Mouse (Mus musculus): ENCODE results near the gene Gm17660.
A peak's percentile ranks its signal among the peaks of the same experiment; 100 is the strongest.

Gm17660 gene

DNA sequence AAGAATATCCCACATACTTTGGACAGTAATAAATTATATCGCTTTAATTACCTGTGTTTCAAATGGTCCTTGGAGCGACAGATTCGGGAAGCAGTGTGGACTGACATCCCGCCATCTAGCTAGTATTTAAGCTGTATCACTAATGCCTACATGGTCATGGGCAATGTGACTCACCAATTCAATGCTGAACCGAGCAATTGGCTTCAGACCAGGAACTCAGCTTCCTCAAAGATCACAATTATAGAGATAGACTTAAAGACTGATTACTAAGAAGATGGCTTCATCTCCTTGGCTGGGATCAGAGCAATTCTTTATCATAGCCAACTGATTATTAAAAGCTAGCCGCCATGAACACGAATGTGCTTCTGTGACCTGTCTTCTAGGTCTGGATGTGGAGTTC is at the start of gene Gm17660:
Gene Gm17660 (minus strand): TSS at position 101 of the 400 bp plus-strand sequence.
- DNase-seq = no peak

DNA sequence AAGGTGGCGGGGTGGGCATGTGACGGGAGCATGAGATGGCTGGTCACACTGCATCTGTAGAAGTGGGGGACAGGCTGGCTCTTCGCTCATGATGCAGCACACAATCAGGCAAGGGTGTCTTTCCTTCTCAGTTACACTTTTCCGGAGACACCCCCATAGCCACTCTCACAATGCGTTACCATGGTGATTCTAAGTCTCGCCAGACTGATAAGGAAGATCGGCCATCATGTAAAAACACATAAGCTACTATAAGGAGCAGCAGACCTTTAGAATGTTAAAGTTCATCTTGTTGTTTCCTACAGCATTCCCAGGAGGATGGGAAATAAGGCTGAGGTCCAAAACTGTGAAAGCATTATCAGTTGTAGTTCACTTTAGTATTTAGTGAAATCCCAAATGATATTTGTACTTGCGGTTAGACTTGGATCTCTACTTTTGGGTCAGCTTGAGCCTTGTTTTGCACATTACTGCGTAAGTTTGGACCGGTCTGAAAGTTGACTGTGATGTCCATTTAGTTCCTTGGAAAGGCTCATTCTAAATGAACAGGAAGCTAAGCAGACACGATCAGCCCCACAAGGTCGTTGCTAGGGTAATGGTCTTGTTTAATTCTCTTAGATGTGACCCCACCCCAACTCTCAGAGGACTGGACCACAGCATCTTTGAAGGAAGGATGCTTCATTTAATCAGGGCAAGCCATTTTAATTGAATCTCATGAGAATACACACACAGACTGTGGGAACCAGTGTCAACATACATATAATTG is 49.3 kb upstream of the Gm17660 start:
- no peak for DNase-seq

DNA sequence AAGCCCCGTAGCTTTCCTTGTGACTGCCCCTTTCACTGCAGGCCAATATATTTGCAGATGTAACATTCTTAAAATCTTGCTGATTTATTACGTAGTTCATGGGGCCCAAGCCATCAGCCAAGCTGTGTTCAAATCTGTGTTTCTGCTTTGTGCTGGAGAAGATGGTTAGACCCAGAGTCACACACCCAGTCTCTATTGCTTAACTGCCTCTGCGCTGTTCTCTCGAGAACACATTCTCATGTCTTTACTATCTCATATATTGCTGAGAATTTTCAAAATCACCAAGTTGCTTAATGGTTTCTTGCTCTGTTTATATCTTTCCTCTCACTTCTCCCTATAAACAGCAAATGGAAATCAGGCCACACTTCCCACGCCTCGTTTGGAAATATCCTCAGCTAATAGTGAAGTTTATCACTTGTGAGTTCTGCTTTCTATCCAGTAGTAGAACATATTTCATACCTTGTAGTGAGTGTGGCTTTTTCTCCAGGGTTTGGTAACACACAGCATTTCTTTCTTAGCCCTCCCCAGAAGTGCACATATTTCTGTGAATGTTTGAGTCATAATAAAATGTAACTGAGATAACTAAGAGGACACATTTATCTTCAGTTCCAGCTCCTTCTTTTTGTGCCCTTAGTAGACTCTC is 46.7 kb upstream of the Gm17660 start:
- no peak for DNase-seq

DNA sequence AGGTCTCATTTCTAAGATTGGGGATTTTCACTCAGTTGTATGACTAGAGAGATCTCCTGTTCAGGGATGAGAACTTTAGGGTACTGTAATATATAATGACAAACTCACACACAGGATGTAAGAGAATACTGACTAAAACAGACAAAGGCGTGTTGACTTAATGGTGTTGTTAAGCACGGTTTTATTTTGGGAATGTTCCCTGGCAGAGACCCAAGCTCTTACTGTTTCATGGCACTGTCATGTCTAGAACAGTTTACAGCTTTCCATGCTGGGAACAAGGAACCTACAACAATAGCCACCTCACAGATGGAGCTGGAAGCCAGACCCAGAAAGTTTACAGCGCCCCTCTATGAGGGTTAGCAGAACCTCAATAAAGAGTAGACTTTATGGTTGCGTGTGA is 38.5 kb upstream of the Gm17660 start:
- no peak for DNase-seq

DNA sequence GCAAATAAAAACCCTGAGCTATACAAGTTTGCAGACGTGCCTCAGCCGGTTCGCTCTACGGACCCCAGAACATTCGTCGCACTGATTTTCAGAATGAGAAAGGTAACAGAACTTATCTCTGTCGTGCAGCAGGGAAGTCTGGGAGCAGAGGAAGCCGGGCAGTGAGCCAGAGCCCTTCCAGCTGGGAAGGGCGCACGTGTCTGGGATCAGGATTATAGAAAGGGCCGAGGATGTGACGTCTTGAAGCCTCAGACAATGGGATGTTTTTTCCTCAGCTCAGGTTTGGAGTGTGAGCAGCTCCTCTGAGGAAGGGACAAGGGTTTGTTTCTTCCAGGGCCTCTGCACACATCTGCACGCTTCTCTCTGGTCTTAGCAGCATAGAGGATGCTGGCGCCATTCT is 37.7 kb upstream of the Gm17660 start:
- DNase-seq = peak; percentile 10

DNA sequence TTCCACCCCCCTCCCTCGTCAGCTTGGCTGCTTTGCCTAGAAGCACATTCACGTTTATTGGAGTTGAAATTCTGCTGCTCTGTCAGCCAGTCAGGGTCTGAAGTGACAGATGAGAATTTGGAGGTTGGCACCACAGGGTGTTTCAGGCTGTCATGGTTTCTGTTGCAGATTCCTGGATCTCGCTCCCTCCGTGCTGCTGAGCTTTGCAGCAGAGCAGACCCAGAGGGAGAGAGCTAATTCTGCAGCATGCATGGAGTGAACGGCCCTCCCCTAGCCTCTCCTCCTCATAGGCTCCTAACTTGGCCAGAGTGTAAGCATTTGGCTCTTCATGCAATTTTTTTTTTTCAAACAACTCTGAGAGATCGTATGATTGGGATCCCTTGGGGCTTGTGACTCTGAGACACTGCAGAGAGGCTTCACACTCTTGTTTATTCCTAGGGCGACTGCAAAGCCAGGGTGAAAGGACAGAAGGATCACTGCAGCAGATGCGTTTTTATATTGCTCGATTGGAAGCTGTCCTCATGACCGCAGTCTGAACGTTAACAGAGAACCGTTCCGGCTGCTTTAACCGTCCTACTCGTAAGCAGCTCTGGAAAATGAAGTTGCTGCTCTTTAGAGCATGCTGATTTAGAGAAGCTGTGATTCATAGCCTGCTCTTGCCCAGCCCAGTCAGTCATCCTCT is 36.2 kb upstream of the Gm17660 start, which contains the start of gene Sparcl1:
Gene Sparcl1 (minus strand): TSS at position 243 of the 682 bp plus-strand sequence.
- DNase-seq = peak; percentile 49

DNA sequence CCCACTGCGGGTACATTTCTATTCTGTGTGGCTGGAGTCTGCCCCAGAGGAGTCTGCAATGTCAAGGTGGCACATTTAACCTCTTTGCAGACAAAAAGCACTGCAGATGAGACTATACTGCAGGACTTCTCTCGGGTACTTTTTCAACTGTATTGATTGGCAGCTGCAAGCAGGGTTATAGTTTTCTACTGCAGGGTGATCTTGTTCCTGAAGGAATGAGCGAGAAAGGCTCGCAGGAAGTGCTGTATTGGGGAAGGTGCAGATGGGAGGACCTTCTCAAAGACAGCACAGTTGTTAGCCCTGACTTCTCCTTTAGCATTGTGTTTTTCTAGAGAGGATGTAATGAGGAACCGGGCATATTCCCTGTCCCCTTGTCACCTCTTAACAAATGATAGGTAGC is 35.1 kb upstream of the Gm17660 start:
- no peak for DNase-seq

DNA sequence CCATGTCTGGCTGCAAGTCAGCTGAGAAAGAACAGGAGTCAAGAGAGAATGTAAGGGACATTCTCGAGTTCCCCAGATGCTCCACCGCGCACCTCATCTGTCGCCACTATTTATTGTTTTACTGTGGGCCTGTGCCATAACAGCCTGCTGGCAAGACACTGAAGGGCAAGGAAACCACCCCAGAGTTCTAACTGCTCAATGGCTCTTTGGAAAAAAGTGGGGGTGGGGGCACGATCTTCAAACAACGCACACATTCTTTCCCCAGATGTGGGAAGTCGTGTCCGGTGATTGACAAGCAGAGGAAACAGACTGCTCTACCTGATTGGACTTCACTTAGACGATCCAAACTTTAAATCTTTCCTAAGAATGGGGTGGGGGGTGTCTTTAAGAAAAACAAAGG is 34.6 kb upstream of the Gm17660 start:
- peak; percentile 11 for DNase-seq

DNA sequence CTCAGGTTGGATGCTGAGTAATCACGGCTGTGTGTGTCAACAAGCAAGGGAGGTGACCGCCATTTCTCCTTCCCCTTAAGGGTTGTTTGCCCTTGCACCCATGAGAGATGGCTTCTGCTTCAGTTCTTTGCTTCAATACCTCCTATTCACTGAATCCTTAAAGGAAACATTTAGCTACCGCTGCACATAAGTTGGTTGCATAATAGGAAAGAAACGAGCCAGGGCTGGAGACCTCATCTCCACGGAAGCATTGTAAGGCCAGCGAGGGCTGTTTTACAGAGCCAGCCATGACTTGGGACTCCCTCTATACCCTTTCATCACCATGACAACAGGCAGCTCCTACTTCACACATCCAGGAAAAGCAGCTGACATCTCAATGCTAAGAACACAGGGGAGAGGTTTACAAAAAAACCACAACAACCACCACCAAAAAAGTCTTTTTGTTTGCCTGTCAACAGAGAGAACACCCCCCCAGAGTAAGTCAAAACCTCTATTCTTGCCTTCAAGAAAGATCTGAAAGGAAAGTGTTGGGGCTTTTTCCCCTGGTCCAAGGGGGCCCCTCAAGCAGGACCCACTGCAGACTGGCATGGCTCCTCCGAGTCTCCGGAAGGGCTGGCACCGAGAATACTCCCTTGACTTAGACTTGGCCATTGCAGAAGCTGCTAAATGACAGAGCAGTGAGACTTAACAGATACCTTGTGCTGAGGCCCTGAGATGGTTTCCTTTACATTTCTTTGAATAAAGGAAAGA is 32.9 kb upstream of the Gm17660 start:
- peak; percentile 46 for DNase-seq

DNA sequence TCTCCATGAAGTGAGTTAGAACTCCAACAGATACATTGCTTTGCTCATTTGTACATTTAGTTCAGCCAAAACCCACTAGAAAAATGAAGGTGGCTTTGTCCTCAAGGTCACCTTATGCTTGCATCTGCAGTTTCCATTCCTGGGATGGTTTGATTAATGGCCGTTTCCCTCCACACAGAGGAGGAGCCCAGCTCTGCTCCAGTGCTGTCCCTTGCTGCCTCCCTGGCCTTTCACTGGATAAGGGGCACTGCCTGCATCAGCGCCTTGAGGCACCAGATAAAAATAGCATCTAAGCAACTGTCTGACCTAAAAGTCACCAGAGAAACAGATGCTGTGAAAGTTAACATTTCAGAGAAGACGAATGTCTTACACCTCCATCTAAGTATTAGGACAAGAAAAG is 32.1 kb upstream of the Gm17660 start:
- no peak for DNase-seq

DNA sequence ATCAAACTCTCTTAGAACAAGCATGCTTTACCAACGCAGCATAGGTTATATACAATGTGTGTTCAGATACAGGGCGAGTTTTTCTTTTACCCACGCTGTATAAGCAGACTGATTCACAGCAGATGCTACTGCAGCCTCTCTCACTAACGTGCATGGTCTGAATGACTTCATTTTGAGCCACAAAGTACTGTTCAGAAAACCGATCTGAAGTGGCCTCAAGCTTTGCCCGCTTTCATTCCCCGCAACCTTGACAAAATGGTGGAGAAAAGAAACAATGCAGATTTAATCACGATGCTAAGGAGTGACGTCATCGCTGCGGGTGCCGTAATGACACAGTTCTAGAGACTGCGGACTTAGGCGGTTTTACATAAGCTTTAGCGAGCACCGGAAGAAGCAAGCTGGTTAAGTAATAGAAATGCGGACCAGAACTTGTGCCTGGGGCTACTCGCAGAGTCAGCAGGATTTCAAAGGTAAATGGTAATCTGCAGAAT is 31.5 kb upstream of the Gm17660 start:
- DNase-seq = peak; percentile 45

DNA sequence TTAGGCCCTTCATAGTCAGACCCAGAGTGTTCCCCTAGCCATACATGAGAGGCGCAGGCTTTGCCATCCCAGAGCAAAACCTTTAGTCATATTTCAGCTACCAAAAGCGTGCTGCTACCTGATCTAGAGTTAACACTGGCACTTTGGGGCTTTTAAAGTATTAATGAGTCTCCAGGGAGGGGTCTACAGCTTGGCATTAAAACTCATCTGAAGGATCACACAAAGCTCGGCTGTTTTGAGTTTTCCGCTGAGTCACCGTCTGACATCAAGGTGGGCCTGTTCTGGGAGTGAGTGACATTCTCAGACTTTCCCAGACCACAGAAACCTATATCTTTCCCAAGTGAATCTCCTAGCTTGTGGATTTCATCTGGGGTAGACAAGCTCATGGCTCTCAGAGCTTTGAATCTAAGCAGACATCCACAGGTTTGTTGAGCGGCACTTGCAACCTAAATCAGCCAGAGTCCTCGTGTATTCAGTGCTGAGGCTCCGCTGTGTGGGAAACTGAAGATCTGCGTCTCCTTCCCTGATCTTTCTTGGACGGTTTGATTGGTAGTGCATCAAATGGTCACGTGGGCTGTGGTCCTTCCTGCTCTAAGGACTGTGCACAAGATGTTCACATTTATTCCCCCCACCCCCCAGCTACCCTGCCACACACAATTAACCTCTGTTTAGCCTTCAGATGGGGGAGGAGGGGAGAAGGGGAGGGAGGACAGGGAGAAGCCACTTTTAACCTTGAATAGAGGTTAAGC is 30.9 kb upstream of the Gm17660 start:
- DNase-seq = no peak

DNA sequence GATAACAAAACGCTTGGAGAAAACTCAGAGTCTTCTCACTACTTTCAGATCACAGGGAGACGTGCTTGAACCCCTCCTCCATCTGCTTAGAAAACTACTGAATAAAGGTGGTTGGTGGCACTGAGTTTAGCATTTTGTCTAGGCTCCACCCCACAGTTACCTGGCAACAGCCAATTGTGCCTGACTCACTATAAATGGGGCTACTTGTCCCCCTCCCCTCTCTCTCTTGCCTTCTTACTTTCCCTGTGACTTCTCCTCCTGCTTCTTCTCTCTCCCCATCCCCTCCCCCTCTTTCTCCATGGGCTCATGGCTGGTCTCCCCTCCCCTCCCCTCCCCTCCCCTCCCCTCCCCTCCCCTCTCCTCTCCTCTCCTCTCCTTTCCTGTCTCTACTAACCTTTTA is 26.7 kb upstream of the Gm17660 start:
- DNase-seq = no peak

DNA sequence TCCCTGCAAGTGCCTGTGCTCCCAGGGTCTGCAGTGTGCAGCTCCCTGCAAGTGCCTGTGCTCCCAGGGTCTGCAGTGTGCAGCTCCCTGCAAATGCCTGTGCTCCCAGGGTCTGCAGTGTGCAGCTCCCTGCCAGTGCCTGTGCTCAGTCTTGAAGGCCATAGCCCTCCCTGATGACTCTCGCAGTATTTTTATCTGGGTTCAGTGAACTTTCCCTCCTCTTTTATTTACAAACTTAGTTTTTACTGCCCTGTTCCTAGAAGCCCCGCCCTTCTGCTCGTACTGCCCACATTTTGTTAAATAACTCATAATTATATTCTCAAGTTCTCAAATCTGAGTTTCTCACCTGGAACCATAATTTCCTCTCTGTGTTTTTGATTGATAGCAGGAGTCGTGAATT is 25.8 kb upstream of the Gm17660 start:
- no peak for DNase-seq

DNA sequence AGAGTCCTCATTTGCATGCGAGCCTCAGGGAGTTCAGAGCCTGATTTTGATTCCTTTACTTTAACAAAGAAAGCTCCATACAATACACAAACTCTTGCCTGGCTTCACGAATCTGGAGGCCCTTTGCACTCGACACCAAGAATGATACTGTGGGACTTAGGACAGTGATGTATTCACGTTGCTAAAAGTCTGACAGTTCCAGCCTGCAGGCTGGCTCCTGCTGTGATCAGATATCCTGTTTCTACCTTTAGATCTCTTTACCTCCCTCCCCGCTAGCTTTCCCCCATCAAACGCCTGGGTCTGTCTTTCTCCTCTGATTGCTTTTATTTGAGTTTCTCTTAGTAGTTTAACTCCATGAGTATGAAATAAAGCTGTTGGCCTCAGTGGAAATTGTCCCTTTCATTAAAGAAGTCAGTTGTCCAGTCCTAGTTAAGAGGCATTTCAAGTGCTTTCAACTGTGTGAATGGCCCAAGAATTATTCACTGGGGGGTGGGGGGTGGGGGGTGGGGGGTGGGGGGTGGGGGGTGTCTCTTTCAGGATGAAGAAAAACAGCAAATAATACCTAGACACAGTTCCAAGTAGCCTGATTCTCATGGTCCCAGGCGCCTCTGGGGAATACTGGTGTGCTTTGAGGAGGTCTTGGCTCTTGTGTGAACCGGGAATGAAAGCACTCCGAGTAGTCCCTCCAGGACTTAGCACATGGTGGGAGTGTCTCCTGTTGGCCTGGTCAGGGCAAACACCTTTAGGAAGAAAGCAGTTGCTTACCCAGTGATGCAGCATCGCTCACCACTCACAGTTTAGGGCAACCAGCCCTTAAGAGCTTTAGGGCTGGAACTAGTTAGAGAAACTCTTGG is 24.5 kb upstream of the Gm17660 start:
- DNase-seq = no peak

DNA sequence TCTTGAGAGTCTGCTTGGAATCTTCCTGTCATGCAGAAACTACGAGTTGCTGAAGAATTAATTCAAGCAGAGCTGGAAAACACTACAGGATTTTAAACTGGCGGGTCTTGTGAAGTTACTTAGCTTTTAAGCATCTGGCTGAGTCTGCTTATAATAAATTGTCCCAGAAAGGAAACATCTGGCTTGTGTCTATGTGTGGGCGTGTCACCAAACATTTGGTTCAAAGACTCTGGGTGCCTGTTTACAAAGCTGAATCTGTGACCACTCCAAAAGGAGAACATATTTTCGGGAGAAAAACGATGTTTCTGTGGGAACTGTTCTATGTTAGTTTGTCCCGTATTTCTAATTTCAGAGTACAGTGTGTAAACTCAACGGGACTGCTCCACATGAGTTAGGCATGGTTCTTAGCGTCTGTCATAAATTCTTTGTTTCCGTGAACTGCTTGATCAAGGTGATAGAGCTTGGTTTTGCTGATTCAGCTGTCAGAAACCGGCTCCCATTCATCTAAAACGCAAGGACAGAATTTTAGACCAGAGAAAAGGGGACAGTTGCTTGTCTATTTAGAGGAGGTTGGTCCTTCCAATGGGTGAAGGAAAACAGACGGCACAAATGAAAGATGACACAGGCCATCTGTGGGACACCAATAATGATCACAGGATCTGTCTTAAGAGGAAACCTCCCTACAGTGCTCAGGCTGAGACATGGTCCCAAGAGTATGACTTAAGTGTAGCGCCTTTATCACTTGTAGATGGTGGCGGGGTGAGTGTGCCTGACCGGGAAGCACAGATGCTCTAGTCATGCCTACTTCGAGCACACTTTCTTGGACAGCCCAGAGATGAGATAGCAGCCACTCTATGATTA is 18.9 kb upstream of the Gm17660 start:
- DNase-seq = no peak

DNA sequence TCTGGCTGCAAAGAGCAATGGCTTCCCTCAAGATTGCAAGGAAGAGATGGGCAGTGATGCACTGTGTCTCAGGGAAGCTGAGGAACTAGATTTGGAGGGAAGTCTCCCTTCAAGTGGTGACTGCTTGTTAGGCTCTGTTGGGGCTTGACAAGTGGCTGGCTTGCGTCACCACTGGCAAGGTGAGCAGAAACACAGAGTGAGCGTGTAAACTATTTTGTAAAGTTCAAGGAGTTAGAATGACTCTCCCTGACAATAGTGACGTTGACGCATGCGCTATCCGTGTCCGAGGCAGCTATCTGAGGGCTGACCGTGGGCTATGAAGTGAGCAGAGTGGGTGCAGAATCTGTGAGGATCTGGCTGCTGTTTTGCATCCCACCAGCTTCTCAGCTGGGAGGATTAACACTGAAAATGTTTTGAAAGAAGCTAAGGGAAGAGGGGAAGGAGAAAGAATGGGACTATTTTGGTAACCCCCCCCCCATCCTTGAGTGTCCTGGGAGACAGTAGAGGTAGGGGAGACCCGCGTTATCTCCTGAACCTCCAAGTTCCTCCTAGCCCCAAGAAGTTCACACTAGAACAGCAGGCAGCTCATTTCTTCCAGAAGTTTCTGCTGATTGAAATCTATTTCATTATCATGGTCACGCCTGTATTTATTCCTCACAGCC is 18.1 kb upstream of the Gm17660 start:
- DNase-seq = no peak

DNA sequence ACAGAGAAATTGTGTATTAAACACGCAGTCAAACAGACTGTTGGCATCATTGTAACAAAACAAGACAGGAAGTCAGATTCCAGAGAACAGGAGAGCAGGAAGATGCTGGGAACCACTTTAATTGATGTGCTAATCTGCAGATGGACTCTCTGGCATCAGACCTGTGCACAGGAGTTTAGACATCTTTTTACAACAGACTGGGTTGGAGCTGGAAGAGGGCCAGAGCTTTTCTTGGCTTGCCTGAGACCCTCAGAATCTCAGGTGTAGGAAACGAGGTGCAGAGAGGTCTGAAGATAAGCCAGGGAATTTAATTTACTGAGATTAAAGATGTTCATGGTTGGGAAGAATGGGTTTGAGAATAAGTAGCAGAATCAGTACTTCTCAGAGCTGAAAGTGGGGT is 12.3 kb upstream of the Gm17660 start:
- no peak for DNase-seq

DNA sequence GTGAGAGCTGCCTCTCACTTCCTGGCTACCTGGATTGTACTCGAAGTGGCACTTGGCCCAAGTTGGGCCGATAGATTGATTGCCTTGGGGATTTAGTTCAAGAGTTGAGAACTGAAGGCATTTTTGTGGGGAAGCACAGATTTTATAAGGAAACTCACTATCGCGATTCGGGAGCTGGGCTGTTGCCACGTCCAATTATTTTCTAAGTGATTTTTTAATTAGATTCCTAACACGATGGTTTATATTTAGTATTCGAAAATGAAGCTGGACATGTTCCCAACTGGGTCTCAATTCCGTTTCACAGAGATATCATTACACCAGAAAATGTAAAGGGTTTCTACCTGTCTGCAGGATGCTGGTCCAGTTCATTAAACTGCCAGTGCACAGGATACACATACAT is 8.0 kb upstream of the Gm17660 start:
- DNase-seq = no peak

DNA sequence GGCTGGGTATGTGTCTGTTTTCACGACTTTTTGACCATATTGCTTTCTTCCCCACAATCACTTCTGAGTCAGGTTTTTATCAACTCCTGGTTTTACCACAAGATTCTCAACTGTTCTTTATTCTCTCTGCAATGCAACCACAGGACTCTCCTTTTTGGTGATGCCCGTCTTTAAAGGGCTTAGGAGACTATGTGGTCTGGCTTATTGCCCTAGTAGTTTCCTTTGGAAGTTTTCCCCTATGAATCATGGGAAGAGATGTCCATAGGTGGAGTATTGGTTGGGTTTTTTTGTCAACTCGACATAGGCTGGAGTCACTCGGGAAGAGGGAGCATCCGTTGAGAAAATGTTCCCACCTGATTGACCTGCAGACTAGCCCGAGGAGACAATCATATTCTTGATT is 3.3 kb upstream of the Gm17660 start:
- no peak for DNase-seq

All from cerebellum, adult 9-11 months (tissue).